Mouse (Mus musculus) gastrocnemius, postnatal 4 days (tissue): Measurements from ENCODE around the gene Psen2. TPM values are rescaled to one million over a fixed set of nuclear protein-coding genes. Genes with fewer than 3 reads are reported as not detected.

Experiments
- DNase-seq, 2 experiments: peaks; one replicate each; pipeline ENCODE4 v3.0.0; 2021 to 2022; ENCODE audit warnings: low spot score in 2 of 2, mixed read lengths in 2 of 2
- total RNA-seq, 2 experiments: library from RNA; stranded (reverse); gene quantifications; 2 replicates each; pipeline ENCODE4 v1.2.3; 2021

The Psen2 gene
- total RNA-seq, 2 experiments from 2014 or later: 13.6 to 13.8 TPM

- DNase-seq: no peak
These were observed 14.3 kb upstream of the Psen2 start for GRCm38 (mm10) chr1:180277563-180277962.

GRCm38 (mm10) chr1:180274725-180275308, 11.6 kb upstream of the Psen2 start:
- no peak for DNase-seq

GRCm38 (mm10) chr1:180269033-180269432, 5.8 kb upstream of the Psen2 start:
- no peak for DNase-seq

GRCm38 (mm10) chr1:180268249-180269031, 5.2 kb upstream of the Psen2 start:
- DNase-seq: peak; percentile 78 to 90

GRCm38 (mm10) chr1:180267151-180267550, 3.9 kb upstream of the Psen2 start:
- DNase-seq: no peak

GRCm38 (mm10) chr1:180265399-180265798, 2.2 kb upstream of the Psen2 start:
- DNase-seq: no peak

- DNase-seq: no peak
These were observed 1.6 kb upstream of the Psen2 start for GRCm38 (mm10) chr1:180264851-180265250.

GRCm38 (mm10) chr1:180264389-180264788, 1.2 kb upstream of the Psen2 start:
- DNase-seq: no peak

- DNase-seq: no peak
These were observed 1.2 kb downstream of the Psen2 start for GRCm38 (mm10) chr1:180261857-180262570.

- DNase-seq: no peak
These were observed 1.8 kb downstream of the Psen2 start for GRCm38 (mm10) chr1:180261415-180261814.

GRCm38 (mm10) chr1:180260886-180261285, 2.4 kb downstream of the Psen2 start:
- no peak for DNase-seq

- DNase-seq: no peak
These were observed 3.5 kb downstream of the Psen2 start for GRCm38 (mm10) chr1:180259753-180260152.

GRCm38 (mm10) chr1:180257446-180257845, 5.8 kb downstream of the Psen2 start:
- no peak for DNase-seq

GRCm38 (mm10) chr1:180256866-180257265, 6.4 kb downstream of the Psen2 start:
- DNase-seq: no peak

- DNase-seq: peak; percentile 98
These were observed 7.0 kb downstream of the Psen2 start for GRCm38 (mm10) chr1:180256138-180256674.

- peak; percentile 27 to 58 for DNase-seq
These were observed 7.7 kb downstream of the Psen2 start for GRCm38 (mm10) chr1:180255294-180256117.

- DNase-seq: no peak
These were observed 8.9 kb downstream of the Psen2 start for GRCm38 (mm10) chr1:180254316-180254715.

- DNase-seq: no peak
These were observed 10.5 kb downstream of the Psen2 start for GRCm38 (mm10) chr1:180252656-180253190.

- no peak for DNase-seq
These were observed 11.8 kb downstream of the Psen2 start for GRCm38 (mm10) chr1:180251176-180252048.

- DNase-seq: no peak
These were observed 12.8 kb downstream of the Psen2 start for GRCm38 (mm10) chr1:180250441-180250830.
